Mouse (Mus musculus) liver, postnatal 0 days (tissue): ENCODE data around the gene Gm28048. TPM values are rescaled to one million over a fixed set of nuclear protein-coding genes. Genes with fewer than 3 reads are reported as not detected.

Experiments
- ATAC-seq: fragments of 200-750 bp; cut with Nextera tagmentation; 2 replicates; pipeline ENCODE4 v1.8.0; 2017; ENCODE audit warnings: mild to moderate bottlenecking, moderate library complexity
- DNase-seq: peaks from one replicate; pipeline ENCODE4 v3.0.0-alpha.2; 2016
- H3K27ac ChIP-seq: fragments of 300-500 bp; sonication (generic); 2 replicates; pipeline ENCODE4 v1.5.1; 2014; ENCODE audit warnings: antibody characterized with exemption, moderate library complexity, mild to moderate bottlenecking, low read depth
- H3K27me3 ChIP-seq: fragments of 300-500 bp; sonication (generic); 2 replicates; pipeline ENCODE4 v1.6.1; 2014; ENCODE audit warnings: low read length, control low read depth, mixed read lengths; ENCODE audit not compliant: insufficient read depth
- H3K36me3 ChIP-seq: fragments of 300-500 bp; sonication (generic); replicated peaks from 2 replicates; pipeline ENCODE4 v1.6.1; 2014; ENCODE audit warnings: mild to moderate bottlenecking, control low read depth, low read length, moderate library complexity, mixed read lengths; ENCODE audit not compliant: insufficient read depth
- H3K4me1 ChIP-seq: fragments of 300-500 bp; sonication (generic); 2 replicates; pipeline ENCODE4 v1.6.1; 2014; ENCODE audit warnings: antibody characterized with exemption, mild to moderate bottlenecking, control low read depth; ENCODE audit not compliant: insufficient read depth
- H3K4me2 ChIP-seq: fragments of 300-500 bp; sonication (generic); 2 replicates; pipeline ENCODE4 v1.6.1; 2014; ENCODE audit warnings: low read depth, mild to moderate bottlenecking, low read length, moderate library complexity, mixed read lengths
- H3K4me3 ChIP-seq: fragments of 300-500 bp; sonication (generic); 2 replicates; pipeline ENCODE4 v1.5.1; 2014; ENCODE audit warnings: low read depth, low read length
- H3K9ac ChIP-seq: fragments of 300-500 bp; sonication (generic); replicated peaks from 2 replicates; pipeline ENCODE4 v1.6.1; 2014; ENCODE audit warnings: mild to moderate bottlenecking, moderate library complexity
- H3K9me3 ChIP-seq: fragments of 300-500 bp; sonication (generic); 2 replicates; pipeline ENCODE4 v1.6.1; 2016; ENCODE audit warnings: mild to moderate bottlenecking, control low read depth, low read length, mixed read lengths
- CTCF ChIP-seq: sonication (generic); IDR thresholded peaks from 2 replicates; pipeline ENCODE4 v1.5.1; 2016; ENCODE audit warnings: antibody characterized with exemption, low read depth
- EP300 ChIP-seq: IDR thresholded peaks from 2 replicates; pipeline ENCODE4 v1.6.1; 2016; ENCODE audit warnings: antibody characterized with exemption, low read depth, mild to moderate bottlenecking
- WGBS: fragments of 180-500 bp; shearing (Covaris S2); extraction: QIAGEN DNeasy Blood & Tissue Kit; methylation state at CpG from one replicate; pipeline ENCODE4 v1.1.7; 2014; ENCODE audit not compliant: insufficient replicate concordance; 5-methylcytosine and 5-hydroxymethylcytosine counted together
- polyA plus RNA-seq: library from polyadenylated mRNA; unstranded; fragments of >200 nt; fragmentation: Nextera tagmentation; extraction: Ambion mirVana; gene quantifications from 2 replicates; pipeline ENCODE4 v1.2.1, GENCODE M21; 2015

Gm28048 gene
- polyA plus RNA-seq, 1 experiment from 2014 or later = 11.7 TPM

GRCm38 (mm10) chr11:22859633-22860334 lies 122.1 kb downstream of the Gm28048 start:
- TF ChIP-seq EP300 (no peak), CTCF (peak; percentile 46)
- peak overlapping the region; percentile 94 for H3K9ac ChIP-seq
- DNase-seq (peak; percentile 93), ATAC-seq (peak; percentile 91)
- no peaks in the 10 kb centered on the region for H3K36me3 ChIP-seq
- under 1% methylated on average over 41 of the region's 55 CpGs for WGBS
- H3K4me2 ChIP-seq = peak overlapping the region; percentile 91
- H3K9me3 ChIP-seq = no peaks in the 10 kb centered on the region
- H3K27me3 ChIP-seq = no peaks in the 10 kb centered on the region
- peaks cover 27% of the 10 kb centered on the region for H3K4me1 ChIP-seq
- H3K27ac ChIP-seq = peak overlapping the region; percentile 96
- peak overlapping the region; percentile 94 for H3K4me3 ChIP-seq

GRCm38 (mm10) chr11:22859301-22859632 lies 122.6 kb downstream of the Gm28048 start:
- H3K4me3 ChIP-seq = peak overlapping the region; percentile 94
- peak overlapping the region; percentile 96 for H3K27ac ChIP-seq
- peaks cover 27% of the 10 kb centered on the region for H3K4me1 ChIP-seq
- H3K36me3 ChIP-seq = no peaks in the 10 kb centered on the region
- WGBS = 1% methylated on average over 18 of the region's 41 CpGs
- no peaks in the 10 kb centered on the region for H3K9me3 ChIP-seq
- no peak for TF ChIP-seq CTCF
- TF ChIP-seq EP300 = no peak
- H3K4me2 ChIP-seq = peak overlapping the region; percentile 91
- ATAC-seq (peak; percentile 58), DNase-seq (no peak)
- H3K27me3 ChIP-seq = no peaks in the 10 kb centered on the region
- H3K9ac ChIP-seq = peak overlapping the region; percentile 94

- H3K4me1 ChIP-seq = peaks cover 32% of the 10 kb centered on the region
- 2% methylated on average over 50 of the region's 50 CpGs for WGBS
- no peaks in the 10 kb centered on the region for H3K27me3 ChIP-seq
- ATAC-seq (peak; percentile 44), DNase-seq (peak; percentile 62)
- peak overlapping the region; percentile 94 for H3K4me3 ChIP-seq
- no peaks in the 10 kb centered on the region for H3K9me3 ChIP-seq
- peak overlapping the region; percentile 91 for H3K4me2 ChIP-seq
- TF ChIP-seq EP300 = no peak
- peak; percentile 17; the same call in 1 of the 2 replicates for TF ChIP-seq CTCF
- H3K27ac ChIP-seq = peak overlapping the region; percentile 96
- no peaks in the 10 kb centered on the region; the same call in 1 of the 2 replicates for H3K36me3 ChIP-seq
- H3K9ac ChIP-seq = peak overlapping the region; percentile 94
These were observed 123.2 kb downstream of the Gm28048 start for GRCm38 (mm10) chr11:22858441-22859300.

GRCm38 (mm10) chr11:22857705-22858440 lies 124.0 kb downstream of the Gm28048 start:
- WGBS = 8% methylated on average over 25 of the region's 25 CpGs
- TF ChIP-seq CTCF (no peak), EP300 (no peak)
- Histone ChIP-seq H3K4me2 (peak overlapping the region; percentile 91), H3K4me3 (peak overlapping the region; percentile 94), H3K9ac (peak overlapping the region; percentile 94), H3K36me3 (no peaks in the 10 kb centered on the region; the same call in 1 of the 2 replicates), H3K27me3 (no peaks in the 10 kb centered on the region), H3K9me3 (no peaks in the 10 kb centered on the region), H3K4me1 (peaks cover 38% of the 10 kb centered on the region), H3K27ac (peak overlapping the region; percentile 96)
- ATAC-seq (no peak), DNase-seq (peak; percentile 45)

GRCm38 (mm10) chr11:22857106-22857704 lies 124.7 kb downstream of the Gm28048 start:
- Histone ChIP-seq H3K27me3 (no peaks in the 10 kb centered on the region), H3K4me2 (peak overlapping the region; percentile 91), H3K9ac (peak overlapping the region; percentile 94), H3K36me3 (no peaks in the 10 kb centered on the region; the same call in 1 of the 2 replicates), H3K4me3 (peak overlapping the region; percentile 94), H3K9me3 (no peaks in the 10 kb centered on the region), H3K4me1 (peaks cover 45% of the 10 kb centered on the region), H3K27ac (peak overlapping the region; percentile 96)
- no peak for DNase-seq
- no peak for TF ChIP-seq EP300
- no peak for TF ChIP-seq CTCF
- no peak for ATAC-seq
- 32% methylated on average over 5 of the region's 5 CpGs for WGBS
